Mouse (Mus musculus) spleen, adult 18-20 months (tissue): Measurements from ENCODE around the gene 4930539E08Rik.

Experiments
- DNase-seq, 2 experiments: peaks; one replicate each; pipeline ENCODE4 v3.0.0; 2022; ENCODE audit warnings: mixed read lengths in 2 of 2

4930539E08Rik gene

GRCm38 (mm10) chr17:28929369-28929768 lies 14.2 kb upstream of the 4930539E08Rik start:
- DNase-seq: no peak

DNA sequence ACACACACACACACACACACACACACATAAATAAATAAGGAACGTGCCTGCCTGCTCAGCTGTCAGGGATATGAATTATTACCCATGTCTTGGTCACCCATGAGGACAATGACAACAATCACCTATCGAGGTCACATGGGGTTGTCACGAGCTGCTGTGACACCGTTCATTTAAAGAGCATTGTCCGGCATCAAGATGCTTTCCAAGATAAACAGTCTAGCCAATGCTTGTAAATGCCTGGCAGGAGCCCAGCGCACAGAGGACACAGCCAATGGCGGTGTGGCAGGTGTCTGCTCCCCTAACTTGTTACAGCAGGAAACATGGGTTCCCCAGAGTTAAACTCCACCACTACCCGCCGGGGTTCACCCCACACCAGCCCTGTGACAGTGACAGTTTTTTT lies 12.9 kb upstream of the 4930539E08Rik start:
- DNase-seq: no peak

DNA sequence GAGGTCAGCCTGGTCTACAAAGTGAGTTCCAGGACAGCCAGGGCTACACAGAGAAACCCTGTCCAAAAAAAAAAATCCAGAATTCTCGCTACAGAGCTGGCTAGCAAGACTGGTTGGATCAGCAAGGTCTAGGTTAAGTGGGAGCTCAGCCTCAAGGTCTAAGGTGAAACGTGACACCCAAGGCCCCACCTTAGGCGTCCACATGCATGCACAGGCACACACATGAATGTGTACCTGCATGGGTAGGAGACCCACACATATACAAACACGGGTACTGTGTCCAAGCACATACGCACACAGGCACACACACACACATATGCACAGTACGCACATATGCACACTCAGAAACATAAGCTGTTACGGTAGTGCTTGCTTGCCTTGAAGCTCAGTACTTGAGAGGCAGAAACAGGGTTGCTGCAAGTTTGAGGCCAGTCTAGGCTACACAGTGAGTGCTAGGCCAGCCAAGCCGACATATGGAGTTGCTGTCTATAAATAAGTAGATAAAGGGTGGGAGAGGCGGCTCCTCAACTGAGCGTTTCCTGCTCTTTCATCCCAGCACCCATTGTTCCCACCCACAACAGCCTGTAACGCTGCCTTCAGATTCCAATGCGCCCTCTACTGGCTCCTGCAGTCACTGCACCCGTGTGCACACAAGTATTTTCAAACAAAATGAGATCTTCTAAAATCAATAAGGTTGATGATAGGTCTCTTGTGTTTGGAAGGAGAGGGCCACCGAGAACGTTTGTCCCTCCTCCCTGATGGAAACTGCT lies 11.9 kb upstream of the 4930539E08Rik start:
- peak; percentile 15 to 50 for DNase-seq

DNA sequence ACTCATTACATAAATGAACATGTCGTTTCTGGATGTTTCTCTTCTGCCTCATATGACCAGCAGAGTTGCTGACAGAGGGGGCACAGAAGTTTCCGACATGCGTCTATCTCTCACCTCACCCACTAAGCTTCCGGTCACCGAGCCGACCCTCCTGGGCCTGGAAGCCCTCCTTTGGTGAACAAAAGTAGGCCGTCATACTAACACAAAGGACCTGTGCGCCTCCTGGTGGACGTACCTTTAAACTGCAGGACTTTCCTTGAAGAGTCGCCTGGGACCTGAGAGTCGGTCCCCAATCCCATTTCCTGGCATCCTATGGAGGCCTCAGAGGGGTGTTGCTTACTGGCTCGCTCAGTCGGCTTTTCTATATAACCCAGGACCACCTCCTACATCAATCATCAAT lies 11.3 kb upstream of the 4930539E08Rik start:
- DNase-seq: peak; percentile 51 to 75

DNA sequence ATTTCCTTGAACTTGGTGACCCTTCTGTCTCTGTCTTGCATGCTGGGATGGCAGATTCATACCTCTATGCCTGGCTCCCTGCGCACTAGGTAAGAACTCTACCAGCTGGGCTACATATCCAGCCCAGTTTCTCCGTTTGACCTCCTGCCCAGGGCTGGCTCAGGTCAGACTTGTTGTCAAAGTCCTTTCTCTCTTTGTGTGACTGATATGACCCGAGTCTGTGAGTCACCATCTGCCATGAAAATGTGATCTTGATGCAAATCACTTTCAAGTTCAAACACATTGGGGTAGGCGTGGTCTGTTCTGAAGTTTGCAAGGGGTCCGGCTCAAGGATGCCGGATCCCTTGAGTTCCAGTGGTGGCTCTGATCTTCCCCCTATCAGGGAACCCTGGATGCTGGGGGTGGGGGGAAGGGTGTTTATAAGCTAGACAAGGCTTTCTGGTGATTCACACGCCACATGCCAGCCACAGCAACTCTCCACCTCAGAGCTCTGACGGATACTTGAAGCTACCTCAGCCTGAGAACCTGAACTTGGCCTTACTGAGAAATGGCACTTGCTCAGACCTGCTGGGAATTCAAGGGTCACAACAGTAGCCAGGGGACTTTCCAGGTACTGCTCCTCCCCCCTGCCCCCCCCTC lies 10.0 kb upstream of the 4930539E08Rik start:
- no peak for DNase-seq

DNA sequence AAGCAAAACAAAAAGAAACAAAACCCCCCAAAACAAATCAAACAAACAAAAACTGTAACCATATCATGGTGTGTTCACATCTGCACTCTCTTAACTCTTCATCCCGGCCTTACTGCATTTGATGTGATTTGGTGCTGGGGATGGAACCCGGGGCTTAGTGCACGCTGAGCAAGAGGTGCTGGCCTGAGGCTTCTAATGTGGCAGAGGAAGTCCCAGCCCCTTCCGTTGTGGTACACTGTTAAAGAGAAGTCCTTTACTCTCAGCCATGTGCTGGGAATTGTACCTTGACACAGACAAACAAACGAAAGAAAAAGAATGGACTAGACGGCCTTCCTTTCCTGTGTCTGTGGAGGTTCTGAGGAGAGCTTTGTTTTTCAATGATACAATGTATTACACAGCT lies 7.0 kb upstream of the 4930539E08Rik start:
- DNase-seq: no peak

DNA sequence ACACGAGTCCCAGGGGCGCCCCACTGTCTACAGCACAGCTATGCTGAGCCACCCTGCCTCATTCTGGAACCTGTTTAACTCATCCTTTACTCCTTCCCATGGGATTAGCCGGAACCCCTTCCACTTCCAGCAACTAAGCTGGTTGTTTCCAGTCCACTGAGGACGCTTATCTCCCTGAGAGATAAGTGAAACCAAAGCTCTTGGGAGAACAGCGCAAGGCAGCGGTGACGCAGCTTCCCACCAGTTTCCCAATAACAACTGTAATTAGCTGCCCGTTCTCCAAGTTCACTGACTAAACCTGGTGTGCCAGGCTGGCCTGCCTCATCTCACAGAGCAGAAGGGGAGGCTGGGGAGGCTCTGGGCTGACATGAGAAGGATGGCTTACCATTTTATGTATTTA lies 6.0 kb upstream of the 4930539E08Rik start:
- DNase-seq: no peak

DNA sequence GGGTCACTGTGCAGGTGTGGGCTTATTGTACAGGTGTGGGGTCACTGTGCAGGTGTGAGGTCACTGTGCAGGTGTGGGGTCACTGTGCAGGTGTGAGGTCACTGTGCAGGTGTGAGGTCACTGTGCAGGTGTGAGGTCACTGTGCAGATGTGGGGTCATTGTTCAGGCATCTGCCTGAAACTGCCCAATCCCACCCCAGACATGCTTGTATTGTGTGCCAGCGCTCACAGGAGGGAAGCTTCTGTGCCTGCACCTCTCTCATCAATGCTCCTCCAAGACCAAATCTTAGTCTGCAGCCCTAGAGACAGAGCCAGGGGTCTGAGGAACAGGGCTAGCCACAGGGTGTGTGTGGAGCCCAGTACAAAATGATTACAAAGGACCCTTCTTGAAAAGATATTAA lies 1.4 kb upstream of the 4930539E08Rik start:
- DNase-seq: no peak

DNA sequence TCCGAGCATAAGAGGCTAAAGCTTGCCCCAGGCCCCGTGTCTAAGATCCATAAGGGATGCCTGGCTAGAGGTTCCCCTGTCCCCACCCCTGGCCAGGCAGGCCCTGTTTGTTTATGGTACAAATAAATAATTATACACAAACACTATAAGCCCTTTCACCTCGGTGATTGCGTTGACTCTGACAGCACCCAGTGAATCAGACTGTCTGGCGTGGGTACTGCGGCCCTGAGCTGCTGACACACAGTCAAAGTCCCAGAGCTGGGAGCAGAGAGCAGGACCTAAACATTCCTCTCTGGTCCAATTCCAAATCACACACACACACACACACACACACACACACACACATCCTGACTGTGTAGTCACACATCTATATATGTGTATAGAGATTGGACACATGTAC lies 1.2 kb downstream of the 4930539E08Rik start:
- DNase-seq: no peak

DNA sequence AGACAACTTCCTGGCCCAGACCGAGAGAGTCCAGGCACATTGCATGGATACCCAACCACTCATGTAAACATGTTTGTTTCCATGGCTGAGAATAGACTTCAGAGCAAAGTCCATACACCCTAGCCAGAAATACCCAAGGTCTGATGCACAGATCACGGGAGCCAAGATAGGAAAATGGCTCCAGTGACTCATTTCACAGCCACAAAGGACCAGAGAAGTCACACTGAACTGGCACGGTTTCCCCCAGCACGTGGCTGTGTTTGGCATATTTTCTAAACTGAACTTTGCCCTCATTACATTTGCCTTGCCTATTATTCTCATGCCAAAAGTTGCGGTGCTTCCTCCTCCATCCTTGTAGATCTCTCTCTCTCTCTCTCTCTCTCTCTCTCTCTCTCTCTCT lies 1.9 kb downstream of the 4930539E08Rik start:
- no peak for DNase-seq

DNA sequence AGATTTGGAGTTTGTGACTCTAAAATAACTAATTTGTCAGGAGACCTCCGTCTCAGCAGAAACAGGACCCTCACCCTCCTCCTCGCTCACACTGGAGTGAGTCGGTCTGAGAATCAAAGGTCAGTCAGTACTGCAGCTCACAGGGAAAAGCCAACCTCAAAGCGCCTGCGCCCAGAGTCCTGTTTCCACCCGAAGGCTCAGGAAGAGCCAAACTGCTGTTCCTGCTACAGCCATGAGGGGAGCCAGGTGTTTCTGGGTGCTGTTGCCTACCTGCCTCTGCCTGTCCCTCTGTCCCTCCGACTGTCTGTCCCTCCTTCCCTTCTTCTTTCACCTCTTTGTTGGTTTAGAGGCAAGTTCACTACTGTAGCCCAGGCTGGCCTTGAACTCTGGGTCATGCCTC lies 5.0 kb downstream of the 4930539E08Rik start:
- DNase-seq: no peak

DNA sequence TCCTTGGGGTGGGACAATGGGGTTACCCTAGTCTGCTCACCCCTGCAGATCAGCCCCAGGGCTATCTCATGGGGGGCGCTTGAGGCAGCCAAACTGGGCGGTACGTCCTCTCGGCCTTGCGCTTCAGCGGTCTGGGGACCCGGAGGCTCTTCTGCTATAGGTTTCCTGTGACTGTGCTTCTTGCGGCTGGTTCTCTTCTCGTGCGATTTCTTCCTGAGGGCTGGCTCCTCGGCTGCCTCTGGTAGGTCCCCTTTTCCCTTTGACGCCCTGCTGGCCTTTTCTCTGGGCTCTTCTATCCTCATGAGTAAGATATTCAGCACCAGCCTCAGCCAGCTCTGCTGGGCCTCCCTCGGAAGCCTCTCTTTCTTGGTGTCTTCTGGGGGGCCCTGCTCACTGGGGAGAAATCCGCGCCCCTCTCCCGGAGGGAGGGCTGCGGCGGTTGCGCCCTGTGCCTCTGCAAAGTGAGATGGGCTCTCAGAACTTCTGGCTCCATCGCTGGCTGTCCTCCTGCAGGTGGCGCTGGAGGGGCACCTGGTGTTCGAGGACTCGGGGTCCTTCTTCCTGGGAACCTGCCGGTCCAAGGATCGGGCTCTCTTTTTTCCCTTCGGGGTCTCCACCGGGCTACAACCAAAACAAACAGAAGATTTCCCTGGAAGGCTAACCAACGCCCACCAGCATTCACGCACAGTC lies 5.7 kb downstream of the 4930539E08Rik start:
- DNase-seq: peak in 1 of 2 experiments; percentile 34

- DNase-seq: no peak
Measured at GRCm38 (mm10) chr17:28907959-28908358, 7.2 kb downstream of the 4930539E08Rik start.

GRCm38 (mm10) chr17:28905377-28905916 lies 9.7 kb downstream of the 4930539E08Rik start:
- DNase-seq: no peak

- peak; percentile 27 to 74 for DNase-seq
Measured at GRCm38 (mm10) chr17:28904546-28905376, 10.4 kb downstream of the 4930539E08Rik start.

- no peak for DNase-seq
Measured at GRCm38 (mm10) chr17:28901559-28901958, 13.6 kb downstream of the 4930539E08Rik start.

- DNase-seq: no peak
Measured at GRCm38 (mm10) chr17:28899427-28899826, 15.7 kb downstream of the 4930539E08Rik start.

- DNase-seq: no peak
Measured at GRCm38 (mm10) chr17:28898249-28898648, 16.9 kb downstream of the 4930539E08Rik start.

DNA sequence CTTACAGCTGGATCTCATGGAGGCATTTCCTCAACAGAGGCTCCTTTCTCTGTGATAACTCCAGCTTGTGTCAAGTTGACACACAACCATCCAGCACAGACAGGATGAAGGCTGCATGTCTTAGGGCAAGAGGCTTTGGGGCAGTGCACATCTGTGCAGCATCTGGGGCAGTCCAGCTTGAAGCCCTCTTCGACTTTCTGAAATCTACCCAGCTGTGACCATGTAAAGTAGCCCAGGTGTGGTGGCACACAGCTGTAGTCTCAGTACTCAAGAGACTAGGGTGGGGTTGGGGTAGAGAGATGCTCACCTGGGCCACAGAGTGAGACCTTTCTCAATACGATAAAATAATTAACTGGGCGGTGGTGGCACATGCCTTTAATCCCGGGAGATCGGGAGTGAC lies 17.3 kb downstream of the 4930539E08Rik start:
- no peak for DNase-seq

DNA sequence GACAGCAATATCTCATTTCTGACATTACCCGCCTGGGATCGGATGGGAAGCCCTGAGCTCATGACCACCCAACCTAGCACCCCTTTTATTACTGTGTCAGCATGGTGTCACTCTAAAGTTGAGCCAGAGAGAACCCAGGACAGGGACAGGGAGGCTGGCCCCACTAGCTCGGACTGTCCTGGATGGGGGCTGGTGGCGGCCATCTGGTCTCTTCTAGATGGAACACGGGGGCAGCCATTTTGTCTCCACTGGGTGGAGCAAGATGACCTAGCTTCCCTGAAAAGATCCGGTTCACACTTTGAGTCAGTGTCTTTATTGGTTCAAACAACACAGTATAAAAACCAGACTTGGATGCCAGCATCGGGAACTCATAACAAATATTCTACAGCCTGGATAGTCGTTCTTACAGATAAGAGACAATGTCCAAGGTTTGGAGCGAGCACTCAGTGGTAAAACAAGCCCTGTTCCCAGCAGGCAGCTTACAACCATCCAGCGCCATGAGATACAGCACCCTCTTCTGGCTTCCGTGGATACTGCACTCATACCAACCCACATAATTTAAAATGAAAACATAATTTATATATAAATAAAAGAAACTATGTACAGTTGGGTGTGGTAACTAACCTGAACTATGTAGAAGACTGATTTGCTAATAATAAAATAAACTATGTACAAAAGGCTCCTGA lies 18.9 kb downstream of the 4930539E08Rik start:
- no peak for DNase-seq

DNA sequence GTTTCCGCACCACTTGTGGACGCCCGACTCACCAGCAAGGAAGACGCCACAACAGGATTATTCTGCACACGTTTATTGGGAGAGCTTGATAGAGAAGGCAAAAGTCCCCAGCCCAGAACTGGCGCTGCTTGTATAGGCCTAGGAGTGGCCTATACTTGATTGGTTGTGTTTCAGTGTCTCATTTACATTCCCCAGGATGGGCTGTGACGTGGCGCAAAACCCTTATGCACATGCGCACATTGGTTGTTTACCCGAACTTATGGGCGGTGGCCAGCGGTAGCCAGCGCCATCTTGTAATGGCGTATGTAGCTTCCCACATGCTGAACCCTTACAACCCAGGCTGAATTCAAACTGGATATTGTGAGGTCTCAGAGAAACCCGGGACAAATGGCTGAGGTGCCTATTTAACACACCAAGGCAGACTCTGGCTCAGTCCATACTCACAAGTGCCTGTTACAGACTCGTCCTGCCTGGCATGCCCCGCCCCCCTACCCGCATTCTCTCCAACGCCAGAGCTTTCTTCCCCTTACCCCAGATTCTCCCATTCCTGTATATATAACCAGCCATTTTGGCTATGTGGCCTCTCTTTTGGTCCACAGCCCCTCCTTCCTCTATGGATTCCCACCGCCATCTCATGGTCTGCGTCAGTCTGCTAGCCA lies 19.8 kb downstream of the 4930539E08Rik start:
- DNase-seq: no peak
